Mouse (Mus musculus): ENCODE data around the gene Pilrb1.

GRCm38 (mm10) chr5:137887666-137888065 is 29.8 kb upstream of the Pilrb1 start:
- TF ChIP-seq EP300 (IDR thresholded peaks at IDR 0.05; ENCODE audit: low read depth) (no peak), CTCF (IDR thresholded peaks at IDR 0.05; ENCODE audit: low read depth) (no peak)
